Mouse (Mus musculus): ENCODE results near the gene Cdk7.

DNA sequence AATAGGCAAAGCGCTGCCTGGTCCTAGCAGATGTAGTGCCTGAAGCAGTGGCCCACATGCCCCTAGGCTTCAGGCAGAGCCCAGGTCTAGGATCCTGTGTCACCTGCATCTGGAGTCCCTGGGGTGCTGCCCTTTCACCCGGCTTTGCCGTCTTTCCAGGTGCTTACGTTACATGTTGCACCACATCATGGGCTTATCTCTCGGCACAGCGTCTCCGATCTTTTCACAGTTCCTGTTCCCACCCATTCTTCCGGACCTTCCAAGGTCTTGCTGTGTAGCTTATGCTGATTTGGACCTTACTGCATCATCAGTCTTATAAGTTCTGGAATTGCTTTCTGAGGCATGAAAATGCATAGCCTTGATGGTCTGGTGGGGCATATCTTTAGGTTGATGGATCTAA is 21.8 kb upstream of the Cdk7 start:
- no peak for TF ChIP-seq CTCF (IDR thresholded peaks at IDR 0.05)
- no peak for TF ChIP-seq EP300 (IDR thresholded peaks at IDR 0.05; ENCODE audit: insufficient read depth, low read depth, low read length)
- TF ChIP-seq POLR2A (IDR thresholded peaks at IDR 0.05; ENCODE audit: insufficient read depth, low read depth, low read length), result no peak

Data from heart, adult 2 months (tissue).